Mouse (Mus musculus) liver, embryonic 14.5 days (tissue): Measurements from ENCODE around the gene Slc12a3. TPM values are rescaled to one million over a fixed set of nuclear protein-coding genes. Genes with fewer than 3 reads are reported as not detected.

ENCODE experiments used
- ATAC-seq: fragments of 200-750 bp; cut with Nextera tagmentation; 2 replicates; pipeline ENCODE4 v1.8.0; 2017; ENCODE audit warnings: moderate number of reproducible peaks, mild to moderate bottlenecking, moderate library complexity; ENCODE audit not compliant: insufficient read depth
- DNase-seq, 3 experiments: peaks; one replicate each; pipeline ENCODE4 v3.0.0-alpha.2; 2012 to 2013; ENCODE audit warnings: low read depth in 3 of 3, low spot score in 3 of 3
- H3K27ac ChIP-seq: fragments of 300-500 bp; sonication (generic); 2 replicates; pipeline ENCODE4 v1.5.1; 2014; ENCODE audit warnings: moderate library complexity, mild to moderate bottlenecking, control low read depth, inconsistent platforms
- H3K27me3 ChIP-seq: fragments of 300-500 bp; sonication (generic); 2 replicates; pipeline ENCODE4 v1.6.1; 2014; ENCODE audit warnings: mild to moderate bottlenecking, low read length, moderate library complexity; ENCODE audit not compliant: control insufficient read depth, insufficient read depth
- H3K36me3 ChIP-seq: fragments of 300-500 bp; sonication (generic); replicated peaks from 2 replicates; pipeline ENCODE4 v1.6.1; 2014; ENCODE audit warnings: low read depth; ENCODE audit not compliant: control insufficient read depth, insufficient read depth
- H3K4me1 ChIP-seq, 2 experiments: fragments of 200-500 bp in 1 of 2; fragments of 300-500 bp in 1 of 2; sonication (generic) in 1 of 2; replicated peaks; 2 replicates each; pipeline ENCODE4 v1.6.1; 2012 to 2014; ENCODE audit warnings: antibody characterized with exemption in 1 of 2, inconsistent platforms in 1 of 2, low read length in 1 of 2; ENCODE audit not compliant: control insufficient read depth in 2 of 2, insufficient read depth in 2 of 2
- H3K4me2 ChIP-seq: fragments of 300-500 bp; sonication (generic); 2 replicates; pipeline ENCODE4 v1.6.1; 2014; ENCODE audit warnings: low read depth, mild to moderate bottlenecking, control low read depth, moderate library complexity
- H3K4me3 ChIP-seq, 2 experiments: fragments of 200-500 bp in 1 of 2; fragments of 300-500 bp in 1 of 2; sonication (generic) in 1 of 2; 2 replicates each; pipeline ENCODE4 v1.5.1; 2012 to 2014; ENCODE audit warnings: low read depth in 2 of 2, low read length in 2 of 2, mild to moderate bottlenecking in 2 of 2, control low read depth in 1 of 2, inconsistent platforms in 1 of 2, moderate library complexity in 1 of 2; ENCODE audit not compliant: insufficient read depth in 1 of 2
- H3K9ac ChIP-seq: fragments of 300-500 bp; sonication (generic); replicated peaks from 2 replicates; pipeline ENCODE4 v1.6.1; 2014; ENCODE audit warnings: mild to moderate bottlenecking, control low read depth, moderate library complexity
- H3K9me3 ChIP-seq: fragments of 300-500 bp; sonication (generic); 2 replicates; pipeline ENCODE4 v1.6.1; 2016; ENCODE audit warnings: low read length, mixed read lengths; ENCODE audit not compliant: control insufficient read depth
- CTCF ChIP-seq: IDR thresholded peaks from 2 replicates; pipeline ENCODE4 v1.5.1; 2016; ENCODE audit warnings: antibody characterized with exemption, low read depth, control low read depth
- EP300 ChIP-seq: IDR thresholded peaks from 2 replicates; pipeline ENCODE4 v1.6.1; 2016; ENCODE audit warnings: antibody characterized with exemption, low read depth
- WGBS: fragments of 180-500 bp; shearing (Covaris S2); extraction: QIAGEN DNeasy Blood & Tissue Kit; methylation state at CpG from one replicate; pipeline ENCODE4 v1.1.7; 2014; ENCODE audit not compliant: insufficient replicate concordance; 5-methylcytosine and 5-hydroxymethylcytosine counted together
- polyA plus RNA-seq, 2 experiments: library from polyadenylated mRNA; depleted of rRNA in 1 of 2; stranded (reverse) in 1 of 2; unstranded in 1 of 2; fragments of >200 nt; fragmentation: Nextera tagmentation in 1 of 2; extraction: Ambion mirVana in 1 of 2; gene quantifications; 2 replicates each; pipeline versions ENCODE4 v1.2.1 to v1.2.3; 2012 to 2014

Slc12a3 gene
- polyA plus RNA-seq, 2 experiments: 0.01 to 0.11 TPM

- Histone ChIP-seq H3K9me3 (no peaks in the 10 kb centered on the region), H3K9ac (no peak overlapping the region), H3K27me3 (no peaks in the 10 kb centered on the region), H3K36me3 (no peaks in the 10 kb centered on the region), H3K4me3 (no peak overlapping the region), H3K4me1 (no peaks in the 10 kb centered on the region), H3K27ac (no peak overlapping the region), H3K4me2 (no peak overlapping the region)
- no peak for DNase-seq
- TF ChIP-seq CTCF (no peak), EP300 (no peak)
- no peak for ATAC-seq
- 32% methylated on average over 12 of the region's 12 CpGs for WGBS
Observed at GRCm38 (mm10) chr8:94324071-94324470, 4.9 kb upstream of the Slc12a3 start.

GRCm38 (mm10) chr8:94326016-94326415, 3.0 kb upstream of the Slc12a3 start:
- H3K4me3 ChIP-seq: no peak overlapping the region
- ATAC-seq (no peak), DNase-seq (no peak)
- no peak overlapping the region for H3K4me2 ChIP-seq
- H3K27me3 ChIP-seq: no peaks in the 10 kb centered on the region
- H3K36me3 ChIP-seq: no peaks in the 10 kb centered on the region
- no peak overlapping the region for H3K27ac ChIP-seq
- H3K4me1 ChIP-seq: no peaks in the 10 kb centered on the region
- 46% methylated on average over 4 of the region's 4 CpGs for WGBS
- no peaks in the 10 kb centered on the region for H3K9me3 ChIP-seq
- TF ChIP-seq EP300: no peak
- no peak overlapping the region for H3K9ac ChIP-seq

- 23% methylated on average over 4 of the region's 4 CpGs for WGBS
Observed at GRCm38 (mm10) chr8:94330733-94331132, 1.7 kb downstream of the Slc12a3 start.

GRCm38 (mm10) chr8:94333345-94333744, 4.3 kb downstream of the Slc12a3 start:
- Histone ChIP-seq H3K9ac (no peak overlapping the region), H3K4me2 (no peak overlapping the region), H3K9me3 (no peaks in the 10 kb centered on the region), H3K27me3 (no peaks in the 10 kb centered on the region), H3K4me3 (no peak overlapping the region), H3K36me3 (no peaks in the 10 kb centered on the region), H3K27ac (no peak overlapping the region), H3K4me1 (no peaks in the 10 kb centered on the region)
- no peak for DNase-seq
- WGBS: 35% methylated on average over 5 of the region's 5 CpGs
- TF ChIP-seq CTCF: peak; percentile 50; the same call in 1 of the 2 replicates
- no peak for TF ChIP-seq EP300
- ATAC-seq: no peak

More at GRCm38 (mm10) chr8:94330733-94331132, 1.7 kb downstream of the Slc12a3 start:
- Histone ChIP-seq H3K4me1 (no peaks in the 10 kb centered on the region), H3K4me2 (no peak overlapping the region), H3K27me3 (no peaks in the 10 kb centered on the region), H3K9ac (no peak overlapping the region), H3K36me3 (no peaks in the 10 kb centered on the region), H3K27ac (no peak overlapping the region), H3K4me3 (no peak overlapping the region), H3K9me3 (no peaks in the 10 kb centered on the region)
- TF ChIP-seq CTCF (peak; percentile 88), EP300 (no peak)
- ATAC-seq: 0 out of 2 replicates have a peak, but pooled peaks have one; percentile 31
- peak; percentile 41 to 51 (median 44) for DNase-seq

- Histone ChIP-seq H3K27ac (no peak overlapping the region), H3K4me2 (no peak overlapping the region), H3K36me3 (no peaks in the 10 kb centered on the region), H3K4me1 (no peaks in the 10 kb centered on the region), H3K9me3 (no peaks in the 10 kb centered on the region), H3K9ac (no peak overlapping the region), H3K4me3 (no peak overlapping the region), H3K27me3 (no peaks in the 10 kb centered on the region)
- no peak for ATAC-seq
- 48% methylated on average over 8 of the region's 8 CpGs for WGBS
- TF ChIP-seq EP300 (no peak), CTCF (no peak)
- no peak for DNase-seq
Observed at GRCm38 (mm10) chr8:94337559-94337958, 8.6 kb downstream of the Slc12a3 start.
